Mouse (Mus musculus) gastrocnemius, postnatal 25 days (tissue): Measurements from ENCODE around the gene Wnt3a. TPM values are rescaled to one million over a fixed set of nuclear protein-coding genes. Genes with fewer than 3 reads are reported as not detected.

ENCODE experiments used
- DNase-seq: peaks from one replicate; pipeline ENCODE4 v3.0.0; 2022
- total RNA-seq, 2 experiments: library from RNA; stranded (reverse); gene quantifications; 1 replicate in 1 of 2; 2 replicates in 1 of 2; pipeline ENCODE4 v1.2.3; 2021

Gene Wnt3a
- total RNA-seq, 2 experiments from 2014 or later: not detected

GRCm38 (mm10) chr11:59262308-59262707, 28.2 kb downstream of the Wnt3a start:
- no peak for DNase-seq

GRCm38 (mm10) chr11:59260706-59261493, 29.7 kb downstream of the Wnt3a start:
- DNase-seq: no peak

GRCm38 (mm10) chr11:59259647-59260046, 30.9 kb downstream of the Wnt3a start:
- DNase-seq: no peak

GRCm38 (mm10) chr11:59248101-59248500, 42.5 kb downstream of the Wnt3a start:
- no peak for DNase-seq

- no peak for DNase-seq
Measured at GRCm38 (mm10) chr11:59243856-59244255, 46.7 kb downstream of the Wnt3a start.

GRCm38 (mm10) chr11:59241841-59242240, 48.7 kb downstream of the Wnt3a start:
- no peak for DNase-seq

- no peak for DNase-seq
Measured at GRCm38 (mm10) chr11:59239796-59240195, 50.8 kb downstream of the Wnt3a start.

- DNase-seq: no peak
Measured at GRCm38 (mm10) chr11:59239428-59239785, 51.1 kb downstream of the Wnt3a start.

- DNase-seq: peak; percentile 46
Measured at GRCm38 (mm10) chr11:59238525-59239427, 51.8 kb downstream of the Wnt3a start.

- DNase-seq: no peak
Measured at GRCm38 (mm10) chr11:59232797-59233196, 57.8 kb downstream of the Wnt3a start.

- peak; percentile 44 for DNase-seq
Measured at GRCm38 (mm10) chr11:59230144-59230760, 60.3 kb downstream of the Wnt3a start.

- DNase-seq: peak; percentile 96
Measured at GRCm38 (mm10) chr11:59228122-59228953, 62.2 kb downstream of the Wnt3a start, which contains the start of gene Arf1. Gene Arf1, minus strand, starts transcription at chr11:59228270.

- DNase-seq: no peak
Measured at GRCm38 (mm10) chr11:59227604-59228121, 62.9 kb downstream of the Wnt3a start.

- DNase-seq: no peak
Measured at GRCm38 (mm10) chr11:59226787-59227603, 63.6 kb downstream of the Wnt3a start.

GRCm38 (mm10) chr11:59226251-59226650, 64.3 kb downstream of the Wnt3a start:
- no peak for DNase-seq

GRCm38 (mm10) chr11:59225167-59225566, 65.4 kb downstream of the Wnt3a start:
- DNase-seq: no peak

GRCm38 (mm10) chr11:59224470-59224869, 66.1 kb downstream of the Wnt3a start:
- no peak for DNase-seq

GRCm38 (mm10) chr11:59224025-59224424, 66.5 kb downstream of the Wnt3a start:
- no peak for DNase-seq

GRCm38 (mm10) chr11:59222306-59222705, 68.2 kb downstream of the Wnt3a start:
- no peak for DNase-seq

GRCm38 (mm10) chr11:59221604-59222003, 68.9 kb downstream of the Wnt3a start:
- DNase-seq: no peak

- DNase-seq: no peak
Measured at GRCm38 (mm10) chr11:59219064-59219463, 71.5 kb downstream of the Wnt3a start.
